Mouse (Mus musculus) bone marrow, adult 2 months (tissue): ENCODE data around the gene Gja10. TPM values are rescaled to one million over a fixed set of nuclear protein-coding genes. Genes with fewer than 3 reads are reported as not detected.

Experiments
- H3K27ac ChIP-seq: fragments of 200-500 bp; 2 replicates; pipeline ENCODE4 v1.5.1; 2012; ENCODE audit warnings: low read depth, mild to moderate bottlenecking, control low read depth, inconsistent platforms, low read length; ENCODE audit not compliant: control insufficient read depth, poor library complexity, insufficient read depth
- H3K4me1 ChIP-seq: fragments of 200-500 bp; 2 replicates; pipeline ENCODE4 v1.6.1; 2011; ENCODE audit warnings: low read length; ENCODE audit not compliant: control insufficient read depth, insufficient read depth
- H3K4me3 ChIP-seq: fragments of 200-500 bp; replicated peaks from 2 replicates; pipeline ENCODE3; 2011; ENCODE audit warnings: mild to moderate bottlenecking, low read depth, low read length, control low read depth; ENCODE audit not compliant: control insufficient read depth
- CTCF ChIP-seq: fragments of 200-500 bp; IDR thresholded peaks from 2 replicates; pipeline ENCODE4 v1.5.1; 2011; ENCODE audit warnings: low read length, control low read depth; ENCODE audit not compliant: control insufficient read depth, insufficient read depth
- POLR2A ChIP-seq: fragments of 200-500 bp; IDR thresholded peaks from 2 replicates; pipeline ENCODE4 v1.6.1; 2011; ENCODE audit warnings: low read depth, mild to moderate bottlenecking, control low read depth, low read length, borderline replicate concordance; ENCODE audit not compliant: control insufficient read depth
- WGBS: fragments of 180-500 bp; shearing (Covaris S2); methylation state at CpG from one replicate; pipeline ENCODE4 v1.1.7; 2018; 5-methylcytosine and 5-hydroxymethylcytosine counted together
- polyA plus RNA-seq: library from polyadenylated mRNA; stranded (reverse); fragments of >200 nt; gene quantifications from 2 replicates; pipeline ENCODE4 v1.2.4, GENCODE M21; 2011; ENCODE audit warnings: low replicate concordance; ENCODE audit not compliant: missing spikeins, insufficient read depth, insufficient read length

Gja10 gene
- polyA plus RNA-seq, 1 experiment = not detected

- H3K4me1 ChIP-seq = no peaks in the 10 kb centered on the region; the same call in 1 of the 2 replicates
- H3K4me3 ChIP-seq = no peak overlapping the region
- peak; percentile 46; the same call in 1 of the 2 replicates for TF ChIP-seq CTCF
- TF ChIP-seq POLR2A = no peak
- H3K27ac ChIP-seq = no peak overlapping the region
- WGBS = 67% methylated on average over 4 of the region's 4 CpGs
These were observed 51.2 kb downstream of the Gja10 start for GRCm38 (mm10) chr4:32551337-32551736.

- Histone ChIP-seq H3K27ac (no peak overlapping the region), H3K4me3 (no peak overlapping the region), H3K4me1 (peaks cover 2% of the 10 kb centered on the region)
- WGBS = 70% methylated on average over 1 of the region's 1 CpGs
- no peak for TF ChIP-seq POLR2A
- TF ChIP-seq CTCF = no peak
These were observed 53.4 kb downstream of the Gja10 start for GRCm38 (mm10) chr4:32549150-32549549.

Other genes with a start within 250 kb of the Gja10 start
- 5.3 and 11.1 TPM in 2 replicates for gene Casp8ap2, start 12.7 kb upstream of the Gja10 start, polyA plus RNA-seq
- 8.6 and 19.0 TPM in 2 replicates for gene Mdn1, start 54.4 kb upstream of the Gja10 start, polyA plus RNA-seq
- gene Lyrm2, start 197.5 kb upstream of the Gja10 start, polyA plus RNA-seq = 15.8 and 19.0 TPM in 2 replicates